Mouse (Mus musculus) embryonic facial prominence, embryonic 12.5 days (tissue): Measurements from ENCODE around the gene Itgal. TPM values are rescaled to one million over a fixed set of nuclear protein-coding genes. Genes with fewer than 3 reads are reported as not detected.

Source experiments
- ATAC-seq: fragments of 200-750 bp; cut with Nextera tagmentation; 2 replicates; pipeline ENCODE4 v1.8.0; 2017; ENCODE audit not compliant: insufficient number of reproducible peaks, insufficient read depth, low FRiP score, low TSS enrichment
- H3K27ac ChIP-seq: fragments of 300-500 bp; sonication (generic); 2 replicates; pipeline ENCODE4 v1.5.1; 2016; ENCODE audit warnings: mild to moderate bottlenecking
- H3K27me3 ChIP-seq: fragments of 300-500 bp; sonication (generic); 2 replicates; pipeline ENCODE4 v1.6.1; 2016; ENCODE audit warnings: mild to moderate bottlenecking, moderate library complexity
- H3K36me3 ChIP-seq: fragments of 300-500 bp; sonication (generic); 2 replicates; pipeline ENCODE4 v1.6.1; 2016; ENCODE audit warnings: mild to moderate bottlenecking
- H3K4me1 ChIP-seq: fragments of 300-500 bp; sonication (generic); 2 replicates; pipeline ENCODE4 v1.6.1; 2016
- H3K4me2 ChIP-seq: fragments of 300-500 bp; sonication (generic); replicated peaks from 2 replicates; pipeline ENCODE4 v1.6.1; 2016; ENCODE audit warnings: mild to moderate bottlenecking, moderate library complexity
- H3K4me3 ChIP-seq: fragments of 300-500 bp; sonication (generic); 2 replicates; pipeline ENCODE4 v1.5.1; 2016; ENCODE audit warnings: mild to moderate bottlenecking
- H3K9ac ChIP-seq: fragments of 300-500 bp; sonication (generic); 2 replicates; pipeline ENCODE4 v1.6.1; 2016; ENCODE audit warnings: mild to moderate bottlenecking, moderate library complexity
- H3K9me3 ChIP-seq: fragments of 300-500 bp; sonication (generic); 2 replicates; pipeline ENCODE4 v1.6.1; 2016; ENCODE audit warnings: mild to moderate bottlenecking, moderate library complexity
- WGBS: fragments of 180-500 bp; shearing (Covaris S2); methylation state at CpG from one replicate; pipeline ENCODE4 v1.1.7; 2016; 5-methylcytosine and 5-hydroxymethylcytosine counted together
- polyA plus RNA-seq: library from polyadenylated mRNA; unstranded; fragments of >200 nt; fragmentation: Nextera tagmentation; extraction: Ambion mirVana; gene quantifications from 2 replicates; pipeline ENCODE4 v1.2.1, GENCODE M21; 2016

Itgal gene
- polyA plus RNA-seq, 1 experiment from 2014 or later, result 0.91 TPM

- Histone ChIP-seq H3K4me1 (peaks cover 12% of the 10 kb centered on the region), H3K27ac (no peak overlapping the region), H3K9me3 (no peaks in the 10 kb centered on the region), H3K9ac (no peak overlapping the region), H3K27me3 (no peaks in the 10 kb centered on the region), H3K4me2 (no peak overlapping the region), H3K4me3 (no peak overlapping the region; the same call in 1 of the 2 replicates), H3K36me3 (peaks cover 30% of the 10 kb centered on the region)
- ATAC-seq, result no peak
- 94% methylated on average over 38 of the region's 38 CpGs for WGBS
Measured at GRCm38 (mm10) chr7:127343351-127344019, 47.4 kb downstream of the Itgal start.

GRCm38 (mm10) chr7:127344371-127344770, 48.3 kb downstream of the Itgal start:
- WGBS, result 87% methylated on average over 8 of the region's 8 CpGs
- H3K4me1 ChIP-seq, result peaks cover 12% of the 10 kb centered on the region
- peak overlapping the region; percentile 93 for H3K9ac ChIP-seq
- no peaks in the 10 kb centered on the region for H3K27me3 ChIP-seq
- H3K4me2 ChIP-seq, result peak overlapping the region; percentile 67
- H3K27ac ChIP-seq, result no peak overlapping the region
- H3K4me3 ChIP-seq, result peak overlapping the region; percentile 89
- ATAC-seq, result no peak
- H3K9me3 ChIP-seq, result no peaks in the 10 kb centered on the region
- peaks cover 30% of the 10 kb centered on the region for H3K36me3 ChIP-seq

- Histone ChIP-seq H3K4me3 (peak overlapping the region; percentile 89), H3K9ac (peak overlapping the region; percentile 93), H3K27ac (peak overlapping the region; percentile 90), H3K27me3 (no peaks in the 10 kb centered on the region), H3K36me3 (peaks cover 30% of the 10 kb centered on the region), H3K4me1 (peaks cover 12% of the 10 kb centered on the region), H3K4me2 (peak overlapping the region; percentile 67), H3K9me3 (no peaks in the 10 kb centered on the region)
- peak; percentile 29 for ATAC-seq
- WGBS, result 0% methylated on average over 31 of the region's 42 CpGs
Measured at GRCm38 (mm10) chr7:127345092-127345491, 49.0 kb downstream of the Itgal start.

GRCm38 (mm10) chr7:127345512-127346325, 49.7 kb downstream of the Itgal start, which contains the start of gene Zfp768:
Gene Zfp768 (minus strand): TSS chr7:127345589.
- under 1% methylated on average over 76 of the region's 76 CpGs for WGBS
- Histone ChIP-seq H3K4me2 (peak within 1 kb of the TSS; percentile 67), H3K36me3 (peaks cover 29% of the 10 kb centered on the region), H3K27me3 (no peaks in the 10 kb centered on the region), H3K9me3 (no peaks in the 10 kb centered on the region), H3K9ac (peak within 1 kb of the TSS; percentile 93), H3K27ac (peak within 1 kb of the TSS; percentile 90), H3K4me1 (peaks cover 12% of the 10 kb centered on the region), H3K4me3 (peak within 1 kb of the TSS; percentile 89)
- ATAC-seq, result peak; percentile 89

- peak overlapping the region; percentile 67 for H3K4me2 ChIP-seq
- H3K27ac ChIP-seq, result no peak overlapping the region
- peaks cover 19% of the 10 kb centered on the region for H3K36me3 ChIP-seq
- WGBS, result 14% methylated on average over 8 of the region's 8 CpGs
- H3K9ac ChIP-seq, result 0 out of 2 replicates have a peak overlapping the region, but pooled peaks have one; percentile 93
- peaks cover 12% of the 10 kb centered on the region for H3K4me1 ChIP-seq
- peak overlapping the region; percentile 89 for H3K4me3 ChIP-seq
- H3K9me3 ChIP-seq, result no peaks in the 10 kb centered on the region
- no peaks in the 10 kb centered on the region for H3K27me3 ChIP-seq
- no peak for ATAC-seq
Measured at GRCm38 (mm10) chr7:127346676-127347075, 50.6 kb downstream of the Itgal start.

GRCm38 (mm10) chr7:127351230-127352004, 55.4 kb downstream of the Itgal start:
- 0 out of 2 replicates have a peak, but pooled peaks cover 2% of the 10 kb centered on the region for H3K4me1 ChIP-seq
- no peak overlapping the region for H3K4me2 ChIP-seq
- H3K4me3 ChIP-seq, result no peak overlapping the region
- H3K27ac ChIP-seq, result no peak overlapping the region
- WGBS, result 85% methylated on average over 5 of the region's 5 CpGs
- H3K27me3 ChIP-seq, result no peaks in the 10 kb centered on the region
- H3K9me3 ChIP-seq, result no peaks in the 10 kb centered on the region
- no peaks in the 10 kb centered on the region for H3K36me3 ChIP-seq
- no peak for ATAC-seq
- no peak overlapping the region for H3K9ac ChIP-seq

GRCm38 (mm10) chr7:127355796-127356195, 59.7 kb downstream of the Itgal start:
- no peaks in the 10 kb centered on the region for H3K4me1 ChIP-seq
- H3K9me3 ChIP-seq, result no peaks in the 10 kb centered on the region
- no peak overlapping the region for H3K9ac ChIP-seq
- whole genome bisulfite sequencing, result 66% methylated on average over 3 of the region's 3 CpGs
- no peaks in the 10 kb centered on the region for H3K36me3 ChIP-seq
- ATAC-seq, result no peak
- no peak overlapping the region for H3K4me2 ChIP-seq
- peaks cover 6% of the 10 kb centered on the region; the same call in 1 of the 2 replicates for H3K27me3 ChIP-seq
- H3K4me3 ChIP-seq, result no peak overlapping the region
- H3K27ac ChIP-seq, result no peak overlapping the region

- Histone ChIP-seq H3K4me3 (no peak overlapping the region), H3K27ac (no peak overlapping the region), H3K9me3 (no peaks in the 10 kb centered on the region), H3K36me3 (no peaks in the 10 kb centered on the region), H3K27me3 (peaks cover 12% of the 10 kb centered on the region), H3K4me1 (no peaks in the 10 kb centered on the region), H3K9ac (no peak overlapping the region), H3K4me2 (no peak overlapping the region)
- 67% methylated on average over 2 of the region's 2 CpGs for WGBS
- ATAC-seq, result no peak
Measured at GRCm38 (mm10) chr7:127357871-127358270, 61.8 kb downstream of the Itgal start.

- H3K27ac ChIP-seq, result no peak overlapping the region
Measured at GRCm38 (mm10) chr7:127358472-127358871, 62.4 kb downstream of the Itgal start.

GRCm38 (mm10) chr7:127360265-127360664, 64.2 kb downstream of the Itgal start:
- H3K27me3 ChIP-seq, result peaks cover 25% of the 10 kb centered on the region
- H3K36me3 ChIP-seq, result no peaks in the 10 kb centered on the region
- H3K9ac ChIP-seq, result no peak overlapping the region
- H3K9me3 ChIP-seq, result no peaks in the 10 kb centered on the region
- no peak overlapping the region for H3K4me3 ChIP-seq
- no peak overlapping the region for H3K4me2 ChIP-seq
- no peak overlapping the region for H3K27ac ChIP-seq
- H3K4me1 ChIP-seq, result no peaks in the 10 kb centered on the region; the same call in 1 of the 2 replicates
- 79% methylated on average over 4 of the region's 4 CpGs for WGBS
- ATAC-seq, result no peak

More at GRCm38 (mm10) chr7:127358472-127358871, 62.4 kb downstream of the Itgal start:
- WGBS, result 66% methylated on average over 4 of the region's 4 CpGs
- no peaks in the 10 kb centered on the region; the same call in 1 of the 2 replicates for H3K4me1 ChIP-seq
- H3K4me3 ChIP-seq, result no peak overlapping the region
- no peak overlapping the region for H3K9ac ChIP-seq
- ATAC-seq, result no peak
- H3K4me2 ChIP-seq, result no peak overlapping the region
- no peaks in the 10 kb centered on the region for H3K9me3 ChIP-seq
- H3K36me3 ChIP-seq, result no peaks in the 10 kb centered on the region
- peaks cover 15% of the 10 kb centered on the region for H3K27me3 ChIP-seq

GRCm38 (mm10) chr7:127361449-127361848, 65.4 kb downstream of the Itgal start:
- no peaks in the 10 kb centered on the region for H3K9me3 ChIP-seq
- H3K27me3 ChIP-seq, result peaks cover 25% of the 10 kb centered on the region
- no peak overlapping the region for H3K27ac ChIP-seq
- no peak for ATAC-seq
- no peak overlapping the region for H3K4me2 ChIP-seq
- no peaks in the 10 kb centered on the region; the same call in 1 of the 2 replicates for H3K4me1 ChIP-seq
- H3K4me3 ChIP-seq, result no peak overlapping the region
- no peak overlapping the region for H3K9ac ChIP-seq
- WGBS, result 49% methylated on average over 13 of the region's 13 CpGs
- H3K36me3 ChIP-seq, result no peaks in the 10 kb centered on the region
